Mouse (Mus musculus) testis, adult 2 months (tissue): ENCODE data around the gene Kcnh6. TPM values are rescaled to one million over a fixed set of nuclear protein-coding genes. Genes with fewer than 3 reads are reported as not detected.
"Not testable (repeated sequence)": the region's sequence is repeated elsewhere in the genome, so short reads cannot be mapped to it uniquely, and the experiment has no call there.

Experiments used
- H3K27ac ChIP-seq: fragments of 200-500 bp; 2 replicates; pipeline ENCODE4 v1.5.1; 2012; ENCODE audit warnings: low read depth, low read length; ENCODE audit not compliant: control insufficient read depth, insufficient read depth
- H3K27me3 ChIP-seq: fragments of 200-500 bp; 2 replicates; pipeline ENCODE4 v1.6.1; 2012; ENCODE audit warnings: mild to moderate bottlenecking, low read length, moderate library complexity; ENCODE audit not compliant: control insufficient read depth, insufficient read depth
- H3K36me3 ChIP-seq: fragments of 200-500 bp; 2 replicates; pipeline ENCODE4 v1.6.1; 2012; ENCODE audit warnings: mild to moderate bottlenecking, low read length; ENCODE audit not compliant: control insufficient read depth, insufficient read depth
- H3K4me1 ChIP-seq: fragments of 200-500 bp; 2 replicates; pipeline ENCODE4 v1.6.1; 2012; ENCODE audit warnings: low read length; ENCODE audit not compliant: control insufficient read depth, insufficient read depth
- H3K4me3 ChIP-seq: fragments of 200-500 bp; 2 replicates; pipeline ENCODE4 v1.5.1; 2012; ENCODE audit warnings: low read depth, mild to moderate bottlenecking, low read length, moderate library complexity, mixed read lengths; ENCODE audit not compliant: control insufficient read depth
- CTCF ChIP-seq: fragments of 200-500 bp; IDR thresholded peaks from 2 replicates; pipeline ENCODE4 v1.5.1; 2012; ENCODE audit warnings: low read depth, mild to moderate bottlenecking, inconsistent platforms, low read length, moderate library complexity; ENCODE audit not compliant: control insufficient read depth, insufficient read depth, insufficient replicate concordance
- POLR2A ChIP-seq: fragments of 200-500 bp; IDR thresholded peaks from 2 replicates; pipeline ENCODE4 v1.6.1; 2012; ENCODE audit warnings: low read depth, mild to moderate bottlenecking, inconsistent platforms, low read length, moderate library complexity; ENCODE audit not compliant: control insufficient read depth
- polyA plus RNA-seq: library from polyadenylated mRNA; depleted of rRNA; stranded (reverse); fragments of >200 nt; gene quantifications from 2 replicates; pipeline ENCODE4 v1.2.3, GENCODE M21; 2012; rRNA removed

The Kcnh6 gene
- polyA plus RNA-seq, 1 experiment = 0.46 TPM

DNA sequence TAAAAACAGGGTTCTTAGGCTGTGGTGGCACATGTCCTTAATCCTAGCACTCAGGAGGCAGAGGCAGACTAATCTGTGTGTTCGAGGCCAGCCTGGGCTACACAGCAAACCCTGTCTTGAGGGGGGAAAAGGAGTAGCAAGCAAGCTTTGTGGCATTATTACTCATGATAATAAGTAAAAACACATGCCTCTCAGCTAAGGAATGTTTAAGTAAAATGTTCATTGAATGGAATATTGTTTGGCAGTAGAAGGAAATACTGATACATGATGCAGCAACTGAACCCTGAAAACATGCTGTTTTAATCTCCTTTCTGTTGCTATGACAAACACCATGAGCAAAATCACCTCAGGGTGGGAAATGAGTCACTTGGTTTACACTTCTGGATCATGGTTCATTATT is 53.4 kb downstream of the Kcnh6 start:
- no peak for TF ChIP-seq POLR2A
- no peak for TF ChIP-seq CTCF
- H3K4me3 ChIP-seq = no peak overlapping the region
- no peaks in the 10 kb centered on the region for H3K27me3 ChIP-seq
- H3K4me1 ChIP-seq = no peaks in the 10 kb centered on the region
- no peak overlapping the region for H3K27ac ChIP-seq
- H3K36me3 ChIP-seq = peaks cover 1% of the 10 kb centered on the region; the same call in 1 of the 2 replicates

DNA sequence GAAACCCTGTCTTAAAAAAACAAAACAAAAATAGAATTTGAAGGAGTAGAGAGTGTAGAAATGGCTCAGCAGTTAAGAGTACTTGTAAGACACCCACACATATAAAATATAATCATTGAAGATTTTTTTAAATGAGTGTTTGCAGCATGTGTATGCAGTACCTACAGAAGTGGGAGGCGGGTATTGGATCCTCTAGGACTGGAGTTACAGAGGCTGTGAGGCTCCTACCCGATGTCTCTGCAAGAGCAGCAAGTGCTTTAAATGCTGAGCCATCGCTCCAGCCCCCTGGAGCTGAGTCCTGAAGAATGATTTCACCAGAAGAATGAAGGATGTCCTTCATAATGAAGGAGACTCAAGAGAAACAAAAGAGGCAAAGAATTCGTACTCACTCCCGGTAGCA is 55.8 kb downstream of the Kcnh6 start:
- TF ChIP-seq POLR2A (no peak), CTCF (no peak)
- Histone ChIP-seq H3K27ac (no peak overlapping the region), H3K4me1 (peaks cover 6% of the 10 kb centered on the region; the same call in 1 of the 2 replicates), H3K36me3 (peaks cover 1% of the 10 kb centered on the region; the same call in 1 of the 2 replicates), H3K4me3 (no peak overlapping the region), H3K27me3 (no peaks in the 10 kb centered on the region)

DNA sequence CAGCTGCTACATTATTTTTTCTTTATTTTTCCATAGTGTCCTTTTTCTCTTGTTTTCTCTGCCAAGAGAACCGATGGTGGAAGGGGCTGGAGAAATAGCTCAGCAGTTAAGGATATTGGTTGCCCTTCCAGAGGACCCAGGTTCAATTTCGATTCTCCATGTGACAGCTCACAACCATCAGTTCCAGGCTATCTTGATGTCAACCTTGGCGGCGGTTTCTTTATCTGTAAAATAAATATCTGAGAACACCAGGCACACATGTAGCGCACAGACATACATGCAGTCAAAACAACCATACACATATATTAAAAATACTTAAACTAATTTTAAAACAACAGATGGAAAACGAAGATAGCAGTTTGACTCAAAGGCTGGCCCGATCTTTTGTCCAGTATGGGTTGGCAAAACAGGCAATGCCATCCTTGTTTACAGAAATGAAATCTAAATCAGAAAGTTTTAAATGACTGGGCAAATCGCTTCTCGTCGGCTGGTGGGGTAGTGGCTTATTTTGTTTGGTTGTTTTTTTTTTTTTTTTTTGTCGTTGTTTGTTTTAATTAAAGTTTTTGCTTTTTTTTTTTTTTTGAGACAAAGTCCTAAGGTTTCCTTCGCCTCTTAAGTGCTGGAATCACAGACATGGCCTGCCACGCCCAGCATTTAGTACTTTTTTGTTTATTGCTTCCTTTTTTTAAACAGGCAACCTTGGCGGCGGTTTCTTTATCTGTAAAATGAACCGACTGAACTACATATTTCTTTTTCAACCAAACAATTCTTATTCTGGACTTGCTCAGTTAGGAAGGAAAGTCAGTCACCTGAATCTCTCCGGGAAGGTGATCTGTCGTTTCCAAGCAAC is 57.4 kb downstream of the Kcnh6 start:
- H3K27ac ChIP-seq = no peak overlapping the region
- no peaks in the 10 kb centered on the region for H3K36me3 ChIP-seq
- TF ChIP-seq CTCF (no peak), POLR2A (no peak)
- H3K4me1 ChIP-seq = peaks cover 6% of the 10 kb centered on the region; the same call in 1 of the 2 replicates
- H3K4me3 ChIP-seq = peak overlapping the region; percentile 97
- H3K27me3 ChIP-seq = no peaks in the 10 kb centered on the region

DNA sequence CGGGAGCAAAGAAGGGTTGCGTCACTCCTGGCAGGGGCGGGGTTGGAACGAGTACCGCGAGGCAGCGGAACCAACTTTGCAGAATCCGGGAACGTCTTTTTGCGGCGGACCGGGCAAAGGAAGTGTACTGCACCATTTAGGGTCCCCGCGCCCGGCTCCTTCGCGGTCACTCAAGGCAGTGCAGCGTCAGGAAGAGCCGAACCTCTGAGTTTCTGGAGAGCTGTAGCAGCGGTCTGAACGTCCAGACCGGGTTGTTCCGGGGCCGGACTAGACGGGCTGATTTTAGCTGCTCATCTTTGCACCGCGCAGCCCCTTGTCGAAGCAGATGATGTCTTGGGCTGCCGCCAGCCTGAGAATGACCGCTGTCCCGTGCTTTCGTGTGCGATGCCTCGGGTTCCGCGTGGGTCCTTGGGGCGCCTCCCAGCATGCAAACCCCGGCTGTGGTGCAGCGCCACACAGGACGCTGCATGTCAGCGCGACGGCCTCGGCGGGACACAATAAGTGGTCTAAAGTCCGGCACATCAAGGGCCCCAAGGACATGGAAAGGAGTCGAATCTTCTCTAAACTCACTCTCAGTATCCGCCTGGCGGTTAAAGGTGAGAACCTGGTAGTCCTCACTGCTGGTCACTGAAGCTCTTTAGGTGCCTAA is 58.1 kb downstream of the Kcnh6 start, which contains the start of gene Taco1:
Taco1 (plus strand) TSS at position 139 of the 649 bp plus-strand sequence.
- H3K27ac ChIP-seq = peak within 1 kb of the TSS; percentile 47; the same call in 1 of the 2 replicates

DNA sequence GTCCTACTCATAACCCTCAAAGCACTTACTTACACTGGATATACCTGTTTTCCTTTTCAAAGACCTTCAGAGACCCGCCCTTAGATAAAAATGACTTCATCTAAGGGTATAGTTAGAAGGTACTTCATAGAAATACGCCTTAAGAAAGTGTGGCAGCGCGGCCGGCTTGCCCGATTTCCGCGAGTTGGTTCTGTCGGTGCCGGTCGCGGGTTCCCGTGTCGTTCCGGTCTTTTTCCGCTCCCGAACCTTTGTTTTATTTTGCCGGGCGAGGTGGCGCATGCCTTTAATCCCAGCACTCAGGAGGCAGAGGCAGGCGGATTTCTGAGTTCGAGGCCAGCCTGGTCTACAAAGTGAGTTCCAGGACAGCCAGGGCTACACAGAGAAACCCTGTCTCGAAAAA is 58.7 kb downstream of the Kcnh6 start:
- not testable (repeated sequence) for H3K36me3 ChIP-seq
- H3K4me3 ChIP-seq = peak overlapping the region; percentile 97
- peak overlapping the region; percentile 47; the same call in 1 of the 2 replicates for H3K27ac ChIP-seq

More for the DNA sequence above, 58.1 kb downstream of the Kcnh6 start, which contains the start of gene Taco1:
- Histone ChIP-seq H3K4me3 (peak within 1 kb of the TSS; percentile 97), H3K36me3 (no peaks in the 10 kb centered on the region), H3K4me1 (peaks cover 6% of the 10 kb centered on the region; the same call in 1 of the 2 replicates), H3K27me3 (no peaks in the 10 kb centered on the region)
- TF ChIP-seq CTCF (0 out of 2 replicates have a peak, but pooled peaks have one; percentile 10), POLR2A (peak; percentile 59; the same call in 1 of the 2 replicates)

DNA sequence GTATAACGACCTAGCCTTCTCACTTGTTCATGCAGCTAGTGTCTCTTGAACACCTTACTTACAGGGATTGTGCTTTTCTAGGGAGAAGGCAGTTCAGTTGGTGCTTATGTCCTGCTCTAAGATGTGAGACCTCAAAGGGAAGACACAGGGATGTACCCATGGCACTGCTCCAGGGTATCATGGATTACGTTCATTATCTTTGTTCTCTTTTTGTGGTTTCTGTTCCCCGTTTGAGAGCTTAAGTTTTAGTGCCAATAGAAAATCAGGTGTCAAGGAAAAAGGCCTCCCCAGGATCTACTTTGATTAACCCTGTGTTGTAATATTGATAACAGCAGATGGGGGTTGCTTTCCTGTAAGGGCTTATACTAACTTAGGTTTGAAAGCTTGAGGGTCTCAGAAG is 65.8 kb downstream of the Kcnh6 start:
- TF ChIP-seq POLR2A (no peak), CTCF (no peak)
- no peak overlapping the region for H3K27ac ChIP-seq
- H3K36me3 ChIP-seq = peaks cover 1% of the 10 kb centered on the region; the same call in 1 of the 2 replicates
- H3K27me3 ChIP-seq = no peaks in the 10 kb centered on the region
- H3K4me3 ChIP-seq = no peak overlapping the region
- no peaks in the 10 kb centered on the region for H3K4me1 ChIP-seq

More for the DNA sequence above, 58.7 kb downstream of the Kcnh6 start:
- H3K4me1 ChIP-seq, H3K27me3 ChIP-seq: not testable (repeated sequence)

DNA sequence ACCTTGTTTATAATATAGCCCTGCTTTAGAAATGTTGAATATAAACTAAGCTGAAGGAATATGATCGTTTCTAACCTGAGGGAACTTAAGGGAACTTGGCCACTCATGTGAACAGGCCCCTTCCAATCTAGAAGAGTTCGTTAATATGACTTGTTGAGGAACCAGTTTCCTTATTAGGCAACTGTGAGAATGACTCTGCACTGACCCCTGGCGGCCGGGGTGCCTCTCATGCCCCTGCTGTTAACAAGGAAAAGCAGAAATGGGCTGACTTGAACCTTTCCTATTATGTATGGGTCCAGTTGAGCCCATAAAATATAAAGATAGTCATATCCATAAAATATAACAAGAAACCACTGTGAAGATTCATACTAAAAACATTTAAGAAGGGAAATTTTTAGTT is 68.4 kb downstream of the Kcnh6 start:
- Histone ChIP-seq H3K4me1 (no peaks in the 10 kb centered on the region), H3K27ac (no peak overlapping the region), H3K36me3 (peaks cover 1% of the 10 kb centered on the region; the same call in 1 of the 2 replicates), H3K27me3 (no peaks in the 10 kb centered on the region), H3K4me3 (no peak overlapping the region)
- TF ChIP-seq CTCF (peak; percentile 54; the same call in 1 of the 2 replicates), POLR2A (no peak)

Other genes with a start within 250 kb of the Kcnh6 start
- gene Cyb561, start 54.8 kb upstream of the Kcnh6 start, polyA plus RNA-seq = 21.8 and 36.1 TPM in 2 replicates
- 389 and 421 TPM in 2 replicates for gene Ace, start 40.2 kb upstream of the Kcnh6 start, polyA plus RNA-seq
- gene Ace3, start 13.4 kb upstream of the Kcnh6 start, polyA plus RNA-seq = 78.7 and 82.6 TPM in 2 replicates
- 65.9 and 66.7 TPM in 2 replicates for gene Dcaf7, start 28.7 kb downstream of the Kcnh6 start, polyA plus RNA-seq
- 3.5 and 4.3 TPM in 2 replicates for gene Taco1, start 57.9 kb downstream of the Kcnh6 start, polyA plus RNA-seq
- 10.5 and 11.3 TPM in 2 replicates for gene Map3k3, start 76.5 kb downstream of the Kcnh6 start, polyA plus RNA-seq
- gene Gm10840, start 152.7 kb downstream of the Kcnh6 start, polyA plus RNA-seq = 124 and 142 TPM in 2 replicates
- 1,077 and 1,168 TPM in 2 replicates for gene Limd2, start 152.7 kb downstream of the Kcnh6 start, polyA plus RNA-seq
- 153 and 157 TPM in 2 replicates for gene Strada, start 194.0 kb downstream of the Kcnh6 start, polyA plus RNA-seq
- 8.2 and 11.0 TPM in 2 replicates for gene Ccdc47, start 208.2 kb downstream of the Kcnh6 start, polyA plus RNA-seq
- gene Ddx42, start 208.8 kb downstream of the Kcnh6 start, polyA plus RNA-seq = 12.0 and 13.2 TPM in 2 replicates
- gene Ftsj3, start 248.0 kb downstream of the Kcnh6 start, polyA plus RNA-seq = 16.0 and 17.2 TPM in 2 replicates
- gene Psmc5, start 248.0 kb downstream of the Kcnh6 start, polyA plus RNA-seq = 81.2 and 90.9 TPM in 2 replicates